Mouse (Mus musculus) embryonic fibroblast, embryonic 13.5 days (primary cell): Measurements from ENCODE around the gene Pkm.

Experiments
- CTCF ChIP-seq: IDR thresholded peaks from 2 replicates; pipeline ENCODE4 v1.5.1; 2011; ENCODE audit warnings: mild to moderate bottlenecking, control low read depth, low read length, moderate library complexity, borderline replicate concordance; ENCODE audit not compliant: insufficient read depth
- POLR2A ChIP-seq: IDR thresholded peaks from 2 replicates; pipeline ENCODE4 v1.6.1; 2011; ENCODE audit warnings: low read depth, mild to moderate bottlenecking, control low read depth, low read length, moderate library complexity

GRCm38 (mm10) chr9:59721144-59721543 lies 65.0 kb downstream of the Pkm start:
- TF ChIP-seq POLR2A, result no peak
- TF ChIP-seq CTCF, result no peak
